Mouse (Mus musculus) lung, embryonic 14.5 days (tissue): ENCODE data around the gene Zfp593. TPM values are rescaled to one million over a fixed set of nuclear protein-coding genes. Genes with fewer than 3 reads are reported as not detected.

Source experiments
- ATAC-seq: fragments of 200-750 bp; cut with Nextera tagmentation; 2 replicates; pipeline ENCODE4 v1.8.0; 2017; ENCODE audit warnings: mild to moderate bottlenecking, moderate TSS enrichment, moderate library complexity; ENCODE audit not compliant: insufficient read depth
- DNase-seq: peaks from one replicate; pipeline ENCODE4 v3.0.0-alpha.2; 2015
- H3K27ac ChIP-seq: fragments of 300-500 bp; sonication (generic); 2 replicates; pipeline ENCODE4 v1.5.1; 2014; ENCODE audit warnings: low read depth, mild to moderate bottlenecking, moderate library complexity
- H3K27me3 ChIP-seq: fragments of 300-500 bp; sonication (generic); 2 replicates; pipeline ENCODE4 v1.6.1; 2014; ENCODE audit warnings: low read length, control low read depth; ENCODE audit not compliant: insufficient read depth
- H3K36me3 ChIP-seq: fragments of 300-500 bp; sonication (generic); 2 replicates; pipeline ENCODE4 v1.6.1; 2014; ENCODE audit warnings: control low read depth; ENCODE audit not compliant: insufficient read depth
- H3K4me1 ChIP-seq: fragments of 300-500 bp; sonication (generic); 2 replicates; pipeline ENCODE4 v1.6.1; 2014; ENCODE audit warnings: antibody characterized with exemption, control low read depth; ENCODE audit not compliant: insufficient read depth
- H3K4me2 ChIP-seq: fragments of 300-500 bp; sonication (generic); 2 replicates; pipeline ENCODE4 v1.6.1; 2014; ENCODE audit warnings: mild to moderate bottlenecking
- H3K4me3 ChIP-seq: fragments of 300-500 bp; sonication (generic); 2 replicates; pipeline ENCODE4 v1.5.1; 2014; ENCODE audit warnings: low read depth, low read length
- H3K9ac ChIP-seq: fragments of 300-500 bp; sonication (generic); 2 replicates; pipeline ENCODE4 v1.6.1; 2014
- H3K9me3 ChIP-seq: fragments of 300-500 bp; sonication (generic); 2 replicates; pipeline ENCODE4 v1.6.1; 2016; ENCODE audit warnings: low read depth, low read length, control low read depth
- CTCF ChIP-seq: IDR thresholded peaks from 2 replicates; pipeline ENCODE4 v1.5.1; 2016; ENCODE audit warnings: antibody characterized with exemption, low read depth
- WGBS: fragments of 180-500 bp; shearing (Covaris S2); extraction: QIAGEN DNeasy Blood & Tissue Kit; methylation state at CpG from one replicate; pipeline ENCODE4 v1.1.7; 2014; 5-methylcytosine and 5-hydroxymethylcytosine counted together
- polyA plus RNA-seq: library from polyadenylated mRNA; unstranded; fragments of >200 nt; fragmentation: Nextera tagmentation; extraction: Ambion mirVana; gene quantifications from 2 replicates; pipeline ENCODE4 v1.2.1, GENCODE M21; 2014

The Zfp593 gene
- polyA plus RNA-seq, 1 experiment from 2014 or later = 17.5 TPM

GRCm38 (mm10) chr4:134251241-134252130 is 6.1 kb upstream of the Zfp593 start:
- Histone ChIP-seq H3K27ac (no peak overlapping the region), H3K27me3 (peaks cover 63% of the 10 kb centered on the region), H3K9ac (peak overlapping the region; percentile 63), H3K36me3 (no peaks in the 10 kb centered on the region), H3K9me3 (no peaks in the 10 kb centered on the region), H3K4me2 (peak overlapping the region; percentile 94), H3K4me1 (peaks cover 7% of the 10 kb centered on the region), H3K4me3 (peak overlapping the region; percentile 48)
- 1% methylated on average over 91 of the region's 91 CpGs for WGBS
- ATAC-seq (peak; percentile 25; the same call in 1 of the 2 replicates), DNase-seq (peak; percentile 67)
- TF ChIP-seq CTCF = no peak

GRCm38 (mm10) chr4:134250930-134251240 is 5.5 kb upstream of the Zfp593 start:
- TF ChIP-seq CTCF = no peak
- H3K36me3 ChIP-seq = no peaks in the 10 kb centered on the region
- WGBS = 20% methylated on average over 10 of the region's 10 CpGs
- H3K27me3 ChIP-seq = peaks cover 63% of the 10 kb centered on the region
- H3K4me1 ChIP-seq = peaks cover 7% of the 10 kb centered on the region
- peak overlapping the region; percentile 48 for H3K4me3 ChIP-seq
- H3K4me2 ChIP-seq = peak overlapping the region; percentile 94
- DNase-seq = no peak
- no peak overlapping the region for H3K27ac ChIP-seq
- no peak for ATAC-seq
- H3K9ac ChIP-seq = peak overlapping the region; percentile 63
- H3K9me3 ChIP-seq = no peaks in the 10 kb centered on the region

- Histone ChIP-seq H3K36me3 (no peaks in the 10 kb centered on the region), H3K4me1 (peaks cover 7% of the 10 kb centered on the region), H3K4me3 (peak overlapping the region; percentile 48), H3K9me3 (no peaks in the 10 kb centered on the region), H3K4me2 (peak overlapping the region; percentile 94), H3K27me3 (peaks cover 63% of the 10 kb centered on the region), H3K9ac (peak overlapping the region; percentile 63; the same call in 1 of the 2 replicates), H3K27ac (no peak overlapping the region)
- TF ChIP-seq CTCF = no peak
- ATAC-seq (no peak), DNase-seq (peak; percentile 52)
- WGBS = 15% methylated on average over 27 of the region's 27 CpGs
Observed at GRCm38 (mm10) chr4:134250116-134250929, 4.9 kb upstream of the Zfp593 start.

- peak; percentile 83 for TF ChIP-seq CTCF
- peaks cover 10% of the 10 kb centered on the region for H3K4me1 ChIP-seq
- H3K27me3 ChIP-seq = peaks cover 63% of the 10 kb centered on the region
- H3K4me3 ChIP-seq = peak overlapping the region; percentile 48
- peak; percentile 89 for DNase-seq
- H3K4me2 ChIP-seq = peak overlapping the region; percentile 94
- no peaks in the 10 kb centered on the region for H3K36me3 ChIP-seq
- peak overlapping the region; percentile 17 for H3K9ac ChIP-seq
- H3K9me3 ChIP-seq = no peaks in the 10 kb centered on the region
- WGBS = under 1% methylated on average over 30 of the region's 30 CpGs
- no peak overlapping the region for H3K27ac ChIP-seq
- ATAC-seq = peak; percentile 40
Observed at GRCm38 (mm10) chr4:134249651-134250050, 4.3 kb upstream of the Zfp593 start.

- peaks cover 14% of the 10 kb centered on the region for H3K4me1 ChIP-seq
- 70% methylated on average over 7 of the region's 7 CpGs for WGBS
- TF ChIP-seq CTCF = no peak
- peak within 1 kb of the TSS; percentile 84 for H3K4me3 ChIP-seq
- peaks cover 42% of the 10 kb centered on the region for H3K27me3 ChIP-seq
- H3K9me3 ChIP-seq = no peaks in the 10 kb centered on the region
- no peaks in the 10 kb centered on the region for H3K36me3 ChIP-seq
- H3K9ac ChIP-seq = 0 out of 2 replicates have a peak within 1 kb of the TSS, but pooled peaks have one; percentile 1
- DNase-seq (no peak), ATAC-seq (no peak)
- no peak within 1 kb of the TSS for H3K27ac ChIP-seq
- peak within 1 kb of the TSS; percentile 93 for H3K4me2 ChIP-seq
Observed at GRCm38 (mm10) chr4:134246719-134247258, 1.4 kb upstream of the Zfp593 start, which contains the start of gene Gm30191. Gene Gm30191 (plus strand): TSS chr4:134246935.

- no peak overlapping the region for H3K4me2 ChIP-seq
- no peak for TF ChIP-seq CTCF
- DNase-seq (no peak), ATAC-seq (no peak)
- no peaks in the 10 kb centered on the region for H3K36me3 ChIP-seq
- H3K4me3 ChIP-seq = no peak overlapping the region
- H3K27ac ChIP-seq = no peak overlapping the region
- no peak overlapping the region for H3K9ac ChIP-seq
- no peaks in the 10 kb centered on the region for H3K9me3 ChIP-seq
- peaks cover 36% of the 10 kb centered on the region for H3K27me3 ChIP-seq
- peaks cover 14% of the 10 kb centered on the region for H3K4me1 ChIP-seq
- 45% methylated on average over 4 of the region's 4 CpGs for WGBS
Observed at GRCm38 (mm10) chr4:134246256-134246655, 864 bp upstream of the Zfp593 start.
